Mouse (Mus musculus): ENCODE data around the gene Srek1ip1.

DNA sequence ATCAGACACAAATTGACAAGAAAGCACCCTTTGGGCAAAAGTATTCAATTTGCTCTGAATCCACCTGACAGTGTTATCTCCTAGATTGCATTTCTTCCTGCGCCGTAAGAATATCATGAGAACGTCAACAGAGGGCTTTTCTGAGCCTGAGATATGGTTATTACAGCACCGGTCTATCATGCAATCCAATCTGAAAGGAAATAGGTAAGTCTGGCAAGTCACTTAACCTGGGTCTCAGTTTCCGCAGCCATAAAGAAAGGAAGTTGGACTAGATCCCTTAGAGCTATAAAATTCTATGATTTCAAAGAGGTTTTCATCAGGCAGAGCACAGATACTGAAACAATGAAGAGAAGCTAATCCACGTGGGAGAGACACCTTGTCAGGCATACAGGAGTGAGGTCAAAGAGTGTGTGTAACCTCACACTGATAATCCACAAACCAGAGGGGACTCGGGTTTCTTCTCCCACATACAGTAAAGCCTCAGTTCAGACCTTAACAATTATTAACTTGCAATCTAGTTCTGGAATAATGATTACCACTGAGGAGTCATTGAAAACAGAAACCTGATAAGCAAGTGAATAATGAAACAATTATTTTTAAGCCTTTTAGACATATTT lies 7.4 kb downstream of the Srek1ip1 start:
- TF ChIP-seq GABPA (IDR thresholded peaks at IDR 0.05; ENCODE audit: low read depth, low read length) (no peak), POLR2A (IDR thresholded peaks at IDR 0.05; ENCODE audit: control insufficient read depth in 1 of 2, insufficient read depth in 1 of 2, low read depth in 1 of 2, low read length in 2 of 2, poor library complexity in 1 of 2) (no peak)
